Mouse (Mus musculus): ENCODE results near the gene Tnfsfm13. TPM values are rescaled to one million over a fixed set of nuclear protein-coding genes. Genes with fewer than 3 reads are reported as not detected.

Gene Tnfsfm13
- total and polyA plus RNA-seq, 3 experiments: not detected

GRCm38 (mm10) chr11:69684128-69684745, 11.7 kb downstream of the Tnfsfm13 start:
- no peak for ATAC-seq (ENCODE audit: extremely low read depth, insufficient number of reproducible peaks, low FRiP score, poor library complexity, severe bottlenecking)
- Histone ChIP-seq H3K4me1 (ENCODE audit: insufficient read depth, low read depth, low read length) (peaks cover 47% of the 10 kb centered on the region), H3K27me3 (ENCODE audit: insufficient read depth, low read length) (peaks cover 45% of the 10 kb centered on the region), H3K36me3 (replicated peaks) (peaks cover 13% of the 10 kb centered on the region), H3K4me3 (ENCODE audit: low read depth, low read length) (no peak overlapping the region), H3K9me3 (replicated peaks) (no peaks in the 10 kb centered on the region)
- DNase-seq (ENCODE audit: low spot score): no peak
- TF ChIP-seq POLR2AphosphoS5 (IDR thresholded peaks at IDR 0.05; ENCODE audit: insufficient replicate concordance, low read depth, low read length) (no peak), GATA2 (IDR thresholded peaks at IDR 0.05; ENCODE audit: borderline replicate concordance, low read depth, low read length) (no peak), TAL1 (conservative IDR thresholded peaks at IDR 0.05; ENCODE audit: low read depth, low read length) (no peak), GATA1 (IDR thresholded peaks at IDR 0.05; ENCODE audit: borderline replicate concordance, low read length) (no peak), CTCF (IDR thresholded peaks at IDR 0.05; ENCODE audit: low read depth, low read length) (no peak)

GRCm38 (mm10) chr11:69683576-69683975, 12.3 kb downstream of the Tnfsfm13 start:
- H3K27me3 ChIP-seq (ENCODE audit: insufficient read depth, low read length): peaks cover 42% of the 10 kb centered on the region
- DNase-seq (ENCODE audit: low spot score) (no peak), ATAC-seq (ENCODE audit: extremely low read depth, insufficient number of reproducible peaks, low FRiP score, poor library complexity, severe bottlenecking) (no peak)
- peaks cover 52% of the 10 kb centered on the region for H3K4me1 ChIP-seq (ENCODE audit: insufficient read depth, low read depth, low read length)
- TF ChIP-seq GATA1 (IDR thresholded peaks at IDR 0.05; ENCODE audit: borderline replicate concordance, low read length): no peak
- no peak for TF ChIP-seq GATA2 (IDR thresholded peaks at IDR 0.05; ENCODE audit: borderline replicate concordance, low read depth, low read length)
- H3K36me3 ChIP-seq (replicated peaks): peaks cover 20% of the 10 kb centered on the region
- H3K9me3 ChIP-seq (replicated peaks): no peaks in the 10 kb centered on the region
- no peak overlapping the region for H3K4me3 ChIP-seq (ENCODE audit: low read depth, low read length)

GRCm38 (mm10) chr11:69682840-69683533, 12.9 kb downstream of the Tnfsfm13 start:
- Histone ChIP-seq H3K9me3 (replicated peaks) (no peaks in the 10 kb centered on the region), H3K4me1 (ENCODE audit: insufficient read depth, low read depth, low read length) (peaks cover 58% of the 10 kb centered on the region), H3K36me3 (replicated peaks) (peaks cover 26% of the 10 kb centered on the region), H3K27me3 (ENCODE audit: insufficient read depth, low read length) (peaks cover 37% of the 10 kb centered on the region), H3K4me3 (ENCODE audit: low read depth, low read length) (no peak overlapping the region)
- TF ChIP-seq GATA2 (IDR thresholded peaks at IDR 0.05; ENCODE audit: borderline replicate concordance, low read depth, low read length) (no peak), CTCF (IDR thresholded peaks at IDR 0.05; ENCODE audit: low read depth, low read length) (peak; percentile 75)
- ATAC-seq (ENCODE audit: extremely low read depth, insufficient number of reproducible peaks, low FRiP score, poor library complexity, severe bottlenecking): peak; percentile 38
- DNase-seq (ENCODE audit: low spot score): peak; percentile 53

GRCm38 (mm10) chr11:69682209-69682839, 13.6 kb downstream of the Tnfsfm13 start:
- H3K36me3 ChIP-seq (replicated peaks): peaks cover 32% of the 10 kb centered on the region
- H3K27me3 ChIP-seq (ENCODE audit: insufficient read depth, low read length): peaks cover 37% of the 10 kb centered on the region
- peaks cover 60% of the 10 kb centered on the region for H3K4me1 ChIP-seq (ENCODE audit: insufficient read depth, low read depth, low read length)
- peak overlapping the region; percentile 85 for H3K4me3 ChIP-seq (ENCODE audit: low read depth, low read length)
- ATAC-seq (ENCODE audit: extremely low read depth, insufficient number of reproducible peaks, low FRiP score, poor library complexity, severe bottlenecking) (no peak), DNase-seq (ENCODE audit: low spot score) (no peak)
- H3K9me3 ChIP-seq (replicated peaks): no peaks in the 10 kb centered on the region
- no peak for TF ChIP-seq TAL1 (conservative IDR thresholded peaks at IDR 0.05; ENCODE audit: low read depth, low read length)
- no peak for TF ChIP-seq GATA1 (IDR thresholded peaks at IDR 0.05; ENCODE audit: borderline replicate concordance, low read length)
- no peak for TF ChIP-seq GATA2 (IDR thresholded peaks at IDR 0.05; ENCODE audit: borderline replicate concordance, low read depth, low read length)
- no peak for TF ChIP-seq POLR2AphosphoS5 (IDR thresholded peaks at IDR 0.05; ENCODE audit: insufficient replicate concordance, low read depth, low read length)
- no peak for TF ChIP-seq CTCF (IDR thresholded peaks at IDR 0.05; ENCODE audit: low read depth, low read length)

GRCm38 (mm10) chr11:69681314-69682208, 14.3 kb downstream of the Tnfsfm13 start, which contains the start of gene Senp3:
TSS of gene Senp3 (minus strand) at chr11:69682084.
- no peaks in the 10 kb centered on the region for H3K9me3 ChIP-seq (replicated peaks)
- TF ChIP-seq POLR2AphosphoS5 (IDR thresholded peaks at IDR 0.05; ENCODE audit: insufficient replicate concordance, low read depth, low read length) (no peak), CTCF (IDR thresholded peaks at IDR 0.05; ENCODE audit: low read depth, low read length) (no peak), GATA1 (IDR thresholded peaks at IDR 0.05; ENCODE audit: borderline replicate concordance, low read length) (no peak), GATA2 (IDR thresholded peaks at IDR 0.05; ENCODE audit: borderline replicate concordance, low read depth, low read length) (no peak), TAL1 (conservative IDR thresholded peaks at IDR 0.05; ENCODE audit: low read depth, low read length) (no peak)
- H3K4me1 ChIP-seq (ENCODE audit: insufficient read depth, low read depth, low read length): peaks cover 63% of the 10 kb centered on the region
- peak within 1 kb of the TSS; percentile 85 for H3K4me3 ChIP-seq (ENCODE audit: low read depth, low read length)
- DNase-seq (ENCODE audit: low spot score) (peak; percentile 92), ATAC-seq (ENCODE audit: extremely low read depth, insufficient number of reproducible peaks, low FRiP score, poor library complexity, severe bottlenecking) (peak; percentile 85)
- peaks cover 40% of the 10 kb centered on the region for H3K36me3 ChIP-seq (replicated peaks)
- H3K27me3 ChIP-seq (ENCODE audit: insufficient read depth, low read length): peaks cover 31% of the 10 kb centered on the region

All from G1E (cell line).